Mouse (Mus musculus): ENCODE data around the gene Gm5926.
"Not testable (repeated sequence)": the region's sequence is repeated elsewhere in the genome, so short reads cannot be mapped to it uniquely, and the experiment has no call there.

Gene Gm5926

GRCm38 (mm10) chrX:32650416-32650815, at the start of gene Gm5926:
Gm5926 (plus strand) TSS chrX:32650716.
- DNase-seq (ENCODE audit: inconsistent age in 2 of 2, low spot score in 1 of 2) = not testable (repeated sequence)

GRCm38 (mm10) chrX:32601008-32601407, 49.5 kb upstream of the Gm5926 start:
- DNase-seq (ENCODE audit: inconsistent age in 2 of 2, low spot score in 1 of 2) = peak in 1 of 2 experiments; percentile 22

- DNase-seq (ENCODE audit: inconsistent age in 2 of 2, low spot score in 1 of 2) = peak in 1 of 2 experiments; percentile 22
Observed at GRCm38 (mm10) chrX:32601425-32601824, 49.1 kb upstream of the Gm5926 start.
